Mouse (Mus musculus) embryo, embryonic 9.5 days (tissue): ENCODE data around the gene Rhox4a.
"Not testable (repeated sequence)": the region's sequence is repeated elsewhere in the genome, so short reads cannot be mapped to it uniquely, and the experiment has no call there.

Source experiments
- DNase-seq: peaks from one replicate; pipeline ENCODE4 v3.0.0-alpha.2; 2017; ENCODE audit errors: extremely low spot score

Gene Rhox4a

GRCm38 (mm10) chrX:37265038-37265437 lies at the start of gene Rhox4a:
Rhox4a (plus strand) TSS chrX:37265338.
- not testable (repeated sequence) for DNase-seq

- DNase-seq, result not testable (repeated sequence)
Measured at GRCm38 (mm10) chrX:37222158-37222557, 43.0 kb upstream of the Rhox4a start, which contains the start of gene Rhox1. Rhox1 (minus strand) TSS chrX:37222258.

GRCm38 (mm10) chrX:37244676-37245075 lies 20.5 kb upstream of the Rhox4a start, which contains the start of gene Rhox2a:
Rhox2a (plus strand) TSS chrX:37244976.
- not testable (repeated sequence) for DNase-seq

GRCm38 (mm10) chrX:37249619-37250018 lies 15.5 kb upstream of the Rhox4a start, which contains the start of gene Rhox3a:
Rhox3a (plus strand) TSS chrX:37249919.
- not testable (repeated sequence) for DNase-seq
